Mouse (Mus musculus) gastrocnemius, postnatal 4 days (tissue): ENCODE data around the gene Spint2. TPM values are rescaled to one million over a fixed set of nuclear protein-coding genes. Genes with fewer than 3 reads are reported as not detected.

ENCODE experiments used
- DNase-seq, 2 experiments: peaks; one replicate each; pipeline ENCODE4 v3.0.0; 2021 to 2022; ENCODE audit warnings: low spot score in 2 of 2, mixed read lengths in 2 of 2
- total RNA-seq, 2 experiments: library from RNA; stranded (reverse); gene quantifications; 2 replicates each; pipeline ENCODE4 v1.2.3; 2021

Gene Spint2
- total RNA-seq, 2 experiments from 2014 or later = 7.3 to 9.6 TPM

DNA sequence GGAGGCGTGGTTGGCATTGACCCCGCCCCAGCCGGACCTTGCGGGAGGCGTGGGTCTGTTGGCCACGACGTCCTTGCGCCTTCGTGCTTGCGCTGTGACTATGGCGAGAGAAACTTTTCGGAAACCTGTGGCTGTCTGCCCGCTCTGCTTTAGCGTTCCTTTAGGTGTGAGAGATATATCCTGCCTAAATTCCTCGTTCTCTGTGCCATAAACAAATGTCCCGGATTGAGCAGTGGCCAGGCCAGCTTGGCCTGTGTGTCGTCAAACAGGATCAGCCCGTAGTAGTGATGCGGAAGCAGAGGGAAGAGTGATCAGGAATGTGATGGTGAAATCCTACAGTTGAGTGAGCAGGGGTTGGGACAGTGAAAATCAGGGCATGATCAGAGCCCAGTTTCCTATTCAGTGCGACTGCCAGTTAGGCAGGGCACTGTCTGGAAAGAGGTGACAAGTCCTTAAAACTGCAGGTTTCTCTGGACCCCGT lies 402 bp upstream of the Spint2 start:
- no peak for DNase-seq

DNA sequence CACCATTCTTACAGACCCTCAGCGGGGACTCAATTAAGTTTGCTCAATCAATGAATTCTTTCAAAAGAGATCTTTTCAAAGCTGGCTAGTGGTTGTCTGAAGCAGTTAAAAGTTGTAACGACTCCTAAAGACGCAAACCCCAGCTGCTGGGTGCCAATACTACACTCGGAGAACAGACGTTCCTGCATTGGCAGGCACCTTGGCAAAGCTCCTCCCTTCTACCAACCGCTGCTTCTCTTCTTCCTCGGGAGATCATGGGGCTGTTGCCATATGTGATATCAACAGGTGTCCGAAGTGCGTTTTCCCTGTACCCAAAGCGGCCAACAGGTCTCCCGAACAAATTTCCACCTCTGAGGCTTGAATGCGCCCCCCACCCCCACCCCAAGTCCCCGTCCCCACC lies 911 bp downstream of the Spint2 start:
- DNase-seq = no peak

DNA sequence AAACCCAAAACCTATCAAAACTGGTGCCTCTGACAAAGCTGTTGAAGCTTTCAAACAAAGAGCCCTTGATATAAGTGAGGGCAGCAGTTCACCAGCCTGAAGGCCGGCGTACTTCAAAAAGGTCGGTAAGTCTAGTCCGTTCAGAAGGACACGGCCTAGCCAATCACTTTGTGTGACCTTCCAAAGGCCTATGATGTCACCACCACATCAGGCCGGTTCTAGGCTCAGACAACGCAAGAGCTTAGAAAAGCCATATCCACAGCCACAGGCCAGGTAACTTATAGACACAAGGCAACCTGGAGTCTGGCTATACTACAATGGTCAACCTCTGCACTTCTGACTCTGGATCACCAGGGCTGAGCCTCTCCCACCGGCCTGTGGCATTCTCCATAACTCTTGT lies 1.8 kb downstream of the Spint2 start:
- no peak for DNase-seq

DNA sequence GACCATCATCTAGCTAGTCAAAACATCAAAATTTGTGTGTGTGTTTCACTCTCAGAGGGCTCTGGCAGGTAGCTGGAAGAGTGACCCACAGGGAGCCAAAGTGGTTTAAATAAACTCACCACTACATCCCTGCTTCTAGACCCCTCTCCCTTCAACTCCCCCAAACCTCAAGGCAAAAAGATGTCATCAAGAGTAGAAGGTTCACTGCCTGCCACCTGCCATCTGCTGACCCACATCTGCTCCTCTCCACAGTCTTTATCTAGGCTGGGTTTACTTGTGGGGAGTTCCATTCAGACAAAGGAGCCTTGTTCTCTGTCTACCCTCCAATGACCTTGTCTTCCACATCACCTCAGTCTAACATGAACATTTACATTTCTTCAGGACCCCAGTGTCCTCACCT lies 2.5 kb downstream of the Spint2 start:
- no peak for DNase-seq

DNA sequence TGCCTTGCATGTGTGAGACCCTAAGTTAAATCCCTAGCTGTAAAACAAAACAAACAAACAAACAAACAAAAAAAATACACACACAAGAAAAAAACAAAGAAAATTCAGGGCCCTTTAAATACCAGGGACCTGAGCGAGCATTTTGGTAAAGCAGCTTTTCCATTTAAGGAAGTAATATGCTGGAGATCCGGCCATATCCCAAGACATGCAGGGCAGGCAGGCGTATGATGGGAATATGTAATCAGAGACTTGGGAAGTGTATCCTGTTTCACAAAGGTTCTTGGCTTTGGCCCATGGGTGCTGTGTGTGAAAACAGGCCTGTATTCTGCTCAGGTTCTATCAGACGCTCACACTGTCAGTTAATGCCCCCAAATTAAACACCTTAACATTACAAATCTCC lies 4.2 kb downstream of the Spint2 start:
- DNase-seq = no peak

DNA sequence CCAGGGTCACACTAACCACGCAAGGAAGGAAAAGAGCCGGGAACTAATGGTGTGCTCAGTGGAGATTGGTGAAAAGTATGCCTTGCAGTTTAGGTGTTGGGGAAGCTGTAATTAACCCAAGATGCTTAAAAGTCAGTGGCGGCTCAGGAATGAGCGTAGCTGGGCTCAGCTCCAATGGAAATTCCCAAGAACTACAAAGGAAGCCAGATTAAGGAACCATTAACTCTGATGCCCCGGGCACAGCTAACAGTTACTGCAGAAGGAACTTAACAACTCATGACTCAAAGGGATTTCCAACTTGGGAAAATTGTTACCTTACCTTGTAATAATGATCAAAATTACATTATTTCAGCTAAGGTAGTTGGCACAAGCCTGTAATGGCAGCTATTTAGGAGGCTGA lies 5.0 kb downstream of the Spint2 start:
- DNase-seq = no peak

DNA sequence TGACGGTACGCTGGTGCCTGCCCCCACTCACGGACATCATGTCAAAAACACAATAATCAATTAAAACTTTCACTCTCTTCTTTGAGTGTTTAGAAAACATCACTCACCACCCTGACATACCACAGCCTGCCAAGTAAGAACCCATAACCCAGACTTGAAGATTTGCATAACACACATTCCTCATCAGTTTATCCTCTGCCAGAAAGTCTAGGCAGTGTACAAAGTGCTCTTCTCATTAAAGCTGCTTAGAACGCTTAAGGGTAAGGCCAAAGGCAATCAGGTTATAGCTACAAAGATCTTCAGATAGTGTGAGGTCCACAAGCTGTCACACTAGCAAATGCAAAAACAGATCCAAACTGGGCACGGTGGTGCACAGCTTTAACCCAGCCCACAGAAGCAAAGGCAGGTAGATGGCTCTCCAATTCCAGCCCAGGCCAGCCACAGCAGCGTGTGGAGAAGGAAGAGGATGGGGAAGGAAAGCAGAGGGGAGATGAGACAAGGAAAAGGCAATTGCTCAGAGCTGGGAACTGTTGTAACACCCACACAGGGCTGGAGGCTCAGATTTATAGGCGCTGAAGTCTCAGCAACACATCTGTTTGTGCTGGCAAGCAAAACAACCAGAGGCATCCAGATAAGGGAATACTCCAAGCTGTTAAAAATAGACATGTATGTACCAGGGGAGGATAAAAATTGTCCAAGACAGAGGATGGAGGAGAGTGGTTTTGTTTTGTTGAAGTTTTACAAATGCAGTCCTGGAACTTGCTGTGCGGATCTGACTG lies 9.8 kb downstream of the Spint2 start:
- DNase-seq = no peak

DNA sequence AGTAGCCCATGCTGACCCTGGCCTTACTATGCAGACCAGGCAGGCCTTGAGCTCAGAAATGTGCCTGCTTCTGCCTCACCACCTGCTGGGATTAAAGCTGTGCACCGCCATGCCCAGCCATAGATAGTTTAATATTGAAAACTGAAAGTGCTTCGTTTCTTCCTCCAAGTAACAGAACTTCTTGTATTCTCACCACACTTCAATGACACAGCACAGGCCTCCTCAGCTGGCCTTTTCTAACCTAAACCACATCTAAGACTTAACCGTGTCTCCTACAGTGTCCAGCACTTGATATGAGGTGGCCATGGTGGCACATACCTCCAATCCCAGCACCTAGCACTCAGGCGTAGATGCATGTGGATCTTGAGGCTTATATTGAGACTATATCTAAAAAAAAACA lies 11.3 kb downstream of the Spint2 start:
- no peak for DNase-seq

DNA sequence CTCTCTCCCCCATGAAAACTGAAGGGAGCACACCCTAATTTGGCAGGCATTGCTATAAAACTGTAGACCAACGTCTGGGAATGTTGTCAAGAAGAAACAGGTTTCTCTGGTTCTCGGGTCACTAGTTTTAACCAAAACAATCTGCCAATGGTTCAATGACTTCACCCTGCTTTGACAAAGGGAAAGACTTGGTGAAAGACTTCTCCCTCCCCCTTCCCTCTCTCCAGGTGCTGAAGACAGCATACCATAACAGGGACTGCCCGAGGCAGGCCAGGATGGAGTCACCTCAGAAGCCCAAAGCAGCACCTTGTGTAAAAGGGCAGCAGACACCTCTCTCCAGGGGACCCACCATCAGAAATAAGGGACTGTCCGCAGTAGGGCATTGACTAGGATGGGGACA lies 14.8 kb downstream of the Spint2 start:
- no peak for DNase-seq

DNA sequence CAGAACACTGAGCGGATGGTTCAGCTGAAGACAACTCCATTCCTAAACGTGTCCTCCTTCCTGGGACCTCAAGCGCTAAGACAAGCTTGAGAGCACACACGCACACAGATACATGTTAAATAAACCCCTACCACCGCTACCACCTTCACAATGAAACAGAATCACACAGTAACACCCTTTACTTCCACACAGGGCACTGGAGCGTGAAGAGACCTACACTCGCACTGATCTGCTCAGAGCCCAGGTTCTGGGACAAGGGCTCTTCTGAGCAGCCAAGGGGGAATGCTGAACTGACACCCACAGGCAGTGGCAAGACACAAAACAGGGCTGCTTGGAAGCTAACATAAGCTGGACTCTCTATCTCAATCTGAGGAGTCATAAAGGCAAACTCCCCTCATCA lies 16.1 kb downstream of the Spint2 start:
- DNase-seq = no peak

DNA sequence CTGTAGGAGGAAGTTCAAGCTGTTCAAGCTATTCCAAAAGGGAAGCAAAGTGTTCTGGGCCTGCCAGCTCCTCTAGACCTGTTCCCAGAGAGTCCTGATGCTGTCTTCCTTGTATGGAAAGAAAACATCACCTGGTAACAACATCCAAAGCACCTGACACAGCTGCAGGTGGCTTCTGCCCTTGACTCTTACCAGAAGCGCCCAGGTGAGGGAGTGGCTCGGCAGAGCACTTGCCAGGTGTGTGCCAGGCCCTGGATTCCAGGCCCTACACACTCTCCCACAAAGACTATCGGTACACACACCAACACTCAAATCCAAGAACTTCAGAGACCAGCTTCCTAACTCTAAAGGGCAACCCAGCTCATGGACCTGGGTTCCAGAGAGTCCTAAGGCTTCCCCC lies 17.9 kb downstream of the Spint2 start:
- no peak for DNase-seq

DNA sequence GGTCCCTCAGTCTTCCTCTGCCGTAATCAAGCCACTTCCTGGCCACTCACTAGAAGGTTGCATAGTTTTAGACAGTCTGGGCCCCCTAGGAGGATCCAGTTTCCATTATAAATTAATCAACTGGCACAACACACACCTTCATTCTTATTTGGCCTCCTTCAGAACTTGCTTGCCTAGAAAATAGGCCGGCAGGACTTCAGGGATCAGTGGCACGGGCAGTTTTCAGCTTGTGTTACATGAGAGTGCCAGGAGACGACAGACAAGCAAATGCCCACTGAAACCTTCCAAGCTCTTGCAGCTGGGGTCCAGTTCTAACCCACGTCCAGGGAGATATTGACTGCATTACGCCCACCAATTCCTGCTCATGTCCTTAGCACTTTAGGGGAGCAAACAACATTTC lies 19.6 kb downstream of the Spint2 start:
- no peak for DNase-seq

DNA sequence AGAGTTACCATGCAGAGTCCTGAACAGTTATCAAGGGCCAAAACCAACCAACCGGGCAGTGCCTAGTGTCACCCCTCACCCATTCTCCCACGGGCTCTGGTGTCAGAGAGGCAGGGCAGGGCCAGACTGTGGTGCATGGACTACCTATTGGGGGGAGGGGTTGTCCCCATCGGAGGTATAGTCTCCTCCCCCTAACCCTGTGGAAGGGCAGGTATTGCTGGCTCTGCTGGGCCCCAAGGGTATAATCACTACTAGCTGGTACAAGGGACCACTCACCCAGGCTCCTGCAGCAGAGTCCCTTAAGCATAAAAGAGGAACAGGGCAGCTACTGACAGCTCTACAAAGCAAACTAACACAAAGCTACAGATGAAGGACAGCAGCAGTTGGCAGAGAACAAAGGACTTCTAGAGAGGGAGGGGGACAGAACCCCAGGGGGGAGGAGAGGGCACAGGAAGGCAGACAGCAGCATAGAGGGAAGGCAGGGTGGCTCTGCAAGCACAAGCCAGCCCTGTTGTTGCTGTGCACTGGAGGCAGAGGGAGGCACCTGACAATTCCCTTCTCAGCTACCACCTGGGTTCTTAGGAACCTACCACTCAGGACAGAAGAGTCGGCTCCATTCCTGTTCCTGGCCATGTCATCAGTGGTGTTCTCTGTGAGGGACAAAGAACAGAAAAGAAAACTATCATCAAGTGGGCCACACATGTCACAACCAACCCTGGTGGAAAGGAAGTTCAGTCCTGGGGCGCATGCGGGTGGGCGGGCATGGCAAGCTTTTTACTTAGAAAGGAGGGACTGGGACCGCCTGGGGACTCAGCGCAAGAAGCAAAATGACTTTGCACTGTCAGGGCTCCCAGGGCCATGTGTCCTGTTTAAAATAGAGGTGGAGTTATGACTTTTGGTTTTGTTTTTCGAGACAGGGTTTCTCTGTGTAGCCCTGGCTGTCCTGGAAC lies 21.7 kb downstream of the Spint2 start:
- DNase-seq = no peak

DNA sequence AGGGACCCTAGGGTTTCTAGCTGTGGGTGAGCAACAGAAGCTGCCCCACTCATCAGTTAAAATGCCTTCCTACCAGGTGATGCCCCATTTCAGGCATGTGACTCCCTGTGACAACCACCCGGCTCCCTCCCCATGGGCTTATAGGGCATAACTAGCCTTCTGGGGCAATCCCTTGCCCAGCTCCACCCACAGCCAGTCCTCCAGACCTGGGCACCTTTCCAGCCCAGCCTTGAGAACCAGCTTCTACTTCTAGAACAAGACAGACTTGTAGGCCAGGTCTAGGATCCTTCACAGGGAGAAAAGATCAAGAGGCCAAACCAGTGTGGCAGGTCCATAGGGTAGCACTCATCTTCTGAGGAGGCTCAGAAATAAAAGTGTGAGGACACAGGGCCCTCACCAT lies 24.3 kb downstream of the Spint2 start:
- no peak for DNase-seq

DNA sequence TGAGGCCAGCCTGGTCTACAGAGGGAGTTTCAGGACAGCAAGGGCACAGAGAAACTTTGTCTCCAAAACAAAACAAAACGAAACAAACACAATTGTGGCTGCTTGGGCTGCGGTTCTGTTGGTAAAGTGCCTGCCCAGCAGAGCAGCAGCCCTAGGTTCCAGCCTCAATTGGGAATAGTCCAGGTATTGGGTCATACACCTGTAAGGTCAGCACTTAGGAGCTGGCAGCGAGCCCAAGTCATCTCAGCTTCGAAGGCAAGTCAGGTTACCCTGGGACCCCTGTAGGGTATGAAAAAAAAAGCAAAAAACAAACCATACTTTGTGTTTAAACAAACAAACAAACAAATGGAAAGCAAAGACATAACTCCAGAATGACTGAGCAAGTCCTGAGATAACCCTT lies 25.8 kb downstream of the Spint2 start:
- no peak for DNase-seq

DNA sequence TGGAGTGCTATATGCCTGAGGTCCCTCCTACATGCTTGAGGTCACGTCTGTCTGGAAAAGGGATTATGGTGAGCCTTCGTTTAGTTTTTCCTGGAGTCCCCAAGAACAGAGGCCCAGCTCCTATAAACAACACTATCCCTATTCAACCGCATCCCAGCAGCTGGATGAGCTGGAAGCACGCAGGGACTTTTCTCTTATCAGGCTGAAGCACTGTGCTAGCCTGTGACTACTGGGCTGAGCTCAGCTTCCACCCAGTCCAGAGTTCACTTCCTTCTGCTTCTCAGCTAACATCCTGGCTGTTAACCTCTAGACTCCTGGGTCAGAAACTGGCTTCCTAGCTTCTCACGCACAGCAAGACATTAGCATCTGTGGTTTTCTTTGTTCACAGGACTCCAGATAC lies 27.9 kb downstream of the Spint2 start:
- DNase-seq = no peak

DNA sequence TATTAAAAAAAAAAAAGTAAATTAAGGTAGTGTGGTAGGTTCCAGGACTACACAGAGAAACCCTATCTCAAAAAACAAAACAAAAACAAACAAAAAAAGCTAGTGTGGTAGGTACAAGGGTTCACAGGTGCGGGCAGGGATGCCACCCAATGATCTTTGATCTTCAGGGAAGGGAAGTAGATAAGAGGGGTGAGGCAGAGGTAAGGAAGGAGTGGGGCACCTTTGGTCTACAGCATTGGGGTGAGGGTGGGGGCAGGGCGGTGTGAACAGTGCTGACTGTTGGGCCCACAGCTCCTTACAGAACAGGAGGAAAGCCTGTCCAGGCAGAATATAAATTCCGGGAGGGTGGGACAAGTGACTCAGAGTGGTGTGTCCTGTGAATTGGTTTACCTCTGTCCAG lies 30.5 kb downstream of the Spint2 start:
- DNase-seq = no peak

DNA sequence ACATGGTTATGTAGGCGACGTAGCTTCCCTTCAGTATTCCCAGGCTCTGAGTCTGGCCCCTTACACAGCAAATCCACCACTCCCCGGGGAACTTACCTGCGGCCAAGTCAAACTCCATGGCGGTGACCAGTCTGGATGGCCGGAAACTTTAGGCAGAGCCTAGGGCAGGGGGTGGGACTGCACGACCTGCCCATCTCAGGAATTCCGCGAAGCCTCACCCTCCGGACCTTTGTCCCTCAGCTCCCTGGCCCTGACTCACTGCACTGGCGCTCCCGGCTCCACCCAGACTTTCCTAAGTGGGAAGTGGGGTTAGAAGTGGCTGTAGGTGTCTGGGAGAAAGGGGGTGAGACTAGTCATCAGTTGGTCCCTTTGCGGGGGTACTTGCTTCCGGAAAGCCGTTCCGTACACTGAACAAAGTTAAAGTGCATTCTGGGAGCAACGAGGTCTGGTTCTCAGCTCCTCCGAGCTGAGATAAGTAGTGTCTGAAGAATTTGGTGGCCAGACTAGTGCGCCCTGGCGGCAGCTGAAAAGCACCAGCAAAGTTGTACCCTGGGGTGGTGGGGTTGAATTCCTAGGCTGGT lies 33.4 kb downstream of the Spint2 start, which contains the start of gene 2200002D01Rik:
Gene 2200002D01Rik (minus strand): TSS at position 206 of the 581 bp plus-strand sequence.
- DNase-seq = no peak

DNA sequence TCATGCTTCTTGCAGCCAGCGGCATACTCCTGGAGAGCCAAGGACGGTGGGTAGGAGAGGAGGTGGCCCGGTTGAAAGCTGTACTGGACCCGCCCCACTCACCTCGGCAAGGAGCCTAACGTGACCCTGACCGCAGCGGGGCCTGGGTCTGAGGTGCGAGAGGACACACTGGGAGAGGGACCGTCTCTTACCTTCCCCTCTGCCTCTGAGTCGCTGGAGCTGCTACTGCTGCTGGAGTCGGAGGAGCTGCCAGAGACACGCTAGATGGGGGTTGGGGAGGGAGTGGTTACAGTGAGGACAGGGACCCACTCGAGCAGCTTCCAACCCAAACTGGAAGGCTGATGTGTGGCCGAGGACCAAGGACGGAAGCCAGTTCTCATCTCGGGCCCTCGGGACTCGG lies 34.0 kb downstream of the Spint2 start:
- no peak for DNase-seq

DNA sequence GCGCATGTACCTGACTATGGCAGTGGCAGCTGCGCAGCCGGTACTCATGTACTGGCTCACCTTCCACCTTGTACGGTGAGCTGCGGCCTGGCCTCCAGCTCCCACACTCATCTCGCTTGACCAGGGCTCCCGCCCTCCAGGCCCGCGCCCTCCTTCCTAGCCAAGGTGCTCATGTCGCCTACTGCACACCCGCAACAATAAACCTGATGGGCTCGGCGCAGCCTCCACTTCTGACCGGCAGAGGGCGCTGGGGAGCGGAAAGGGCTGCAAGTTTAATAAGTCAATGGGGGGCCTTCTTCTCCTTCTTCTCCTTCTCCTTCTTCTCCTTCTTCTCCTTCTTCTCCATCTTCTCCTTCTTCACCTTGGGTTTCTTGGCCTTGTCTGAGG lies 34.4 kb downstream of the Spint2 start:
- DNase-seq = peak; percentile 70 to 80

DNA sequence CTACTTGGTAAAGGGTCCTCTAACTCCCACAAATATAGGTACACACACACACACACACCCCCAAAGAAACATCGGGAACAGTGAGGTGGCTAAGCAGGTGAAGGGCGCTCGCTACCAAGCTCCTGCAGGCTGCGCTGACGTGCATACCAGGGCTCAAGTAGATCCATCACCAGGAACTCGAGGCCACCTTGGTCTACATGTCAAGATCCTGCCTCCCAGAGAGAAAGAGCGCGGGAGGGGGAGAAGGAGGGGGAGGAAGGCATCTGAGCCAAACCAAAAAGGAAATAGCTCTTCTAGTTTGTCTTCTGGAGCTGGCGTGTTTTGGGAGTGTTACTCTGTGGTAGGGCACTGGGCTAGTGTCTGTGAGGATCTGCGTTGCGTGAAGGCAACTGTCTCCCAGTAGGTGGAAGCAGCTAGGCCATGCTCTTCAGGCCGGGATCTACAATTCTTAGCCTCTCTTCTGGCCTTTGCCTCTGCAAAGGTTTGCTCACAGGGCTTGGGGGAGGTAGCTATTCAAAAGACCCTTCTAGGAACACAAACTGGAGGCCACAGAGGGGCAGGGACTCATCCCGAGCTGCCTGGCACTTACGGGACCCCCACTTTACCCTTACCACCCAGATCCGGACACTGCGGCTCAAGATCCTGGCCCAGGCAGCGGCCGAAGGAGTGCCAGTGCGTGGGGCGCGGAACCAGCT lies 34.9 kb downstream of the Spint2 start:
- DNase-seq = no peak
